Mouse (Mus musculus): ENCODE results near the gene Plekha6. TPM values are rescaled to one million over a fixed set of nuclear protein-coding genes. Genes with fewer than 3 reads are reported as not detected.

The Plekha6 gene
- total RNA-seq (2021): 13.5 and 18.4 TPM in 2 replicates
- long read RNA-seq, partial matches to known transcripts: 1 of 3 reads
- long read RNA-seq, other reads (novel, unspliced or antisense): 2 of 3 reads

DNA sequence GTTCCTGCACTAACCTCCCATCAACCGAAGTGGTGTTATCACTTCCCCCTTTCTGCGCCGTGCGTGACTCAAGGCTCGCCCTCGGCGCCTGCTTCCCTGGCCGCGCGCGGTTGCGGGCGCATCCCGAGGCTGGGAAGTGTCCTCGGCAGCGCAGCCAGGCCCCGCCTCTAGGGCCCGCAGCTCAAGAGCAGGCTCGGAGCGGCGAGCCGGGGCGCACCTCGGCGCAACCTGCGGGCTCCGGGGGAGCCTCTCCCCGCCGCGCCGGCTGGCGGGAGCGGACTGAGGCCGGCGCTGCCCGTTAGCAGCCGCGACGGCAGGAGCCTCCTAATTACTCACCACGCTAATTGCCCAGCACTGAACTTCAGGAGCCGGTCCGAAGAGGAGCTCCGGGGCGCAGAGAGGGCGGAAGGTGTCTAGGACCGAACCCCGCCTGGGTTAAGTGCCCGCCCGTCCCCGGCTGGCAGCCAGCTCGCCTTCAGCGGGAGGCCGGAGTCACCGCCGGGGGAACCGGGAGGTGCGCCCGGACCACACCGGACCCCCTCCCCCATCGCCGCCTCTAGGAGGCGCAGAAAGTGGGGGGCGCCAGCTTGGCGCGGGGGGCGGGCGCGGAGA lies at the start of gene Plekha6:
Gene Plekha6, plus strand, starts transcription at position 391 of the 612 bp plus-strand sequence.
- DNase-seq: peak; percentile 52

DNA sequence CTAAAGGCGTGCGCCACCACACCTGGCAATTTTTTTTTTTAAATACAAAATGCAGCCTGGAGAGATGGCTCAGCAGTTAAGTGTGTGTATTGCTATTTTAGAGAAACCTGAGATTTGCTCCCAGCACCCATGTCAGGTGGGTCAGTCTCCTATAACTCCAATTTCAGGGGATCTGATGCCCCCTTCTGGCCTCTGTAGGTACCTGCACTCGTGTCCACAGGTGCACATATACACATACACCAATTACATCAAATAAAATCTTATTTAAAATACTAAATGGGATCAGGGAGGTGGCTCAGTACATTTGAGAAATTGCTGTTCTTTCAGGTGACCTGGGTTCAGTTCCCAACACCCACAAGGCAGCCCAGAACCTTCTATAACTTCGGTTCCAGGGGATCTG lies 47.9 kb upstream of the Plekha6 start:
- no peak for DNase-seq

- DNase-seq: no peak
These were observed 45.9 kb upstream of the Plekha6 start for GRCm38 (mm10) chr1:133118127-133118526.

DNA sequence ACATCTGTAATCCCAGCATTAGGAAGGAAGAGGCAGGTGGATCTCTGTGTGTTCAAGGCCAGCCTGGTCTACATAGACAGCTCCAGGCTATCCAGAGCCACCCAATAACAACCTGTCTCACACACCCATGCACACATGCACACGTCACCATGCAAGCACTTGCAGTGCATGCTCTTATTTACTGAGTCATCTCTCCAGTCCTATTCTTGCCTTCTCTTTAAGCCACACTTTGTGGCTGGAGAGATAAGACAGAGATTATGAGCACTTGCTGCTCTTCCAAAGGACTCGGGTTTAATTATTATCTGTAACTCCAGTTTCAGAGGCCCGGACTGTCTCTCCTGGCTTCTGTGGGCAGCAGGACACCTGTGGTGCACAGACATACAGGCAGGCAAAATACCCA lies 45.2 kb upstream of the Plekha6 start:
- DNase-seq: no peak

GRCm38 (mm10) chr1:133119931-133120712 lies 43.9 kb upstream of the Plekha6 start:
- no peak for DNase-seq

- no peak for DNase-seq
These were observed 42.8 kb upstream of the Plekha6 start for GRCm38 (mm10) chr1:133121246-133121645.

DNA sequence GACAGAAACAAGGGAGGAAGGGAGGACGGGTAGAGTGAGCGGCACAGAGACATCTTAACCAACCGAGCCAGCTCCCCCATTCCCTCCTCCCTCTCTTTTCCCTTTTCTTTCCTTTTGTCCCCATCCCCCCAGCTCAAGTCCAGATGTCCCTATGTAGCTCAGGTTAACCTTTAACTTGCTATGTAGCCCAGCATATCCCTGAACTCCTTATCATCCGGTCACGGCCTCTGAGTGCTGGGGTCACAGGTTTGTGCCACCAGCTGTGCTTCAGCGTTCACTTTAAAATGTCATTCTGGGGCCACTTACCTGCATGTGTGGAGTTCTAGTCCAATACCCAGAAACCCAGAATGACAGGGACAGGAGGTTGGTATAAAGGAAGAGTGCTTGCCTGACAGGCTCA lies 39.9 kb upstream of the Plekha6 start:
- DNase-seq: no peak

- DNase-seq: no peak
These were observed 38.2 kb upstream of the Plekha6 start for GRCm38 (mm10) chr1:133125640-133126364.

GRCm38 (mm10) chr1:133126365-133126740 lies 37.7 kb upstream of the Plekha6 start:
- no peak for DNase-seq

GRCm38 (mm10) chr1:133127328-133127727 lies 36.7 kb upstream of the Plekha6 start:
- DNase-seq: no peak

DNA sequence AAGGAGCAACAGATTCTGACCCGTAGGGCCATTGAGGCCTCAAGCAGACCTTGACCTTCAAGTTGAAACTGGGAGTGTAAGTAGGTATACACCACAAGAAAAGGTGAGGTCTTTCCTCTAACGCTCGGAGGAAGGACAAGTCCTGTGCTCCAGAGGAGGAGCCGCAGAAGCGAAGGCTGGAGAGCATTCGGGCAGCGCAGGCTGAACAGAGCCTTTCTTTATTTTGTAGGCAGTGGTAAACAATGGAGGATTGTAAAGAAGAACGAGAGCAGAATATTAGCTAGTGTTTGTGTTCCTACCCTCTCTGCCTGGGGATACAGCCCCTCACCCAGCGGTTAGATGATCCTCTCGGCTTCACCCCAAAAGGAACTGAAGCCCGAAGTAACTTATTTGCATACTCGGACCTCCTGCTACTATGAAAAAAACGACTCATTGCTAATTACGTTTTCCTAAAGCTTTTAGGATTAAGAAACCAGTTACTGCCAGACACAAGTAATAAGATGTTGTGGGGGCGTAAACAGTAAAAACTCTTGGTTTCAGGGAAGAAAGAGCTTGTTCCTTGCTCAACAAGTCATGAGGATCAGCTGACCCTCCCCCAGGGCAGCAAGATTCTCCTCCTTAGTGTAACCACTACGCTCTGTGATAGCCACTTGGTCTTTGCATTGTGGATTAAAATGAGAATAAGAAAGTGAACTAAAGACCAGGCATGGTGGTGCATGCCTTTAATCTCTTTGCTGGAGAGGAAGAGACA lies 34.4 kb upstream of the Plekha6 start:
- no peak for DNase-seq

DNA sequence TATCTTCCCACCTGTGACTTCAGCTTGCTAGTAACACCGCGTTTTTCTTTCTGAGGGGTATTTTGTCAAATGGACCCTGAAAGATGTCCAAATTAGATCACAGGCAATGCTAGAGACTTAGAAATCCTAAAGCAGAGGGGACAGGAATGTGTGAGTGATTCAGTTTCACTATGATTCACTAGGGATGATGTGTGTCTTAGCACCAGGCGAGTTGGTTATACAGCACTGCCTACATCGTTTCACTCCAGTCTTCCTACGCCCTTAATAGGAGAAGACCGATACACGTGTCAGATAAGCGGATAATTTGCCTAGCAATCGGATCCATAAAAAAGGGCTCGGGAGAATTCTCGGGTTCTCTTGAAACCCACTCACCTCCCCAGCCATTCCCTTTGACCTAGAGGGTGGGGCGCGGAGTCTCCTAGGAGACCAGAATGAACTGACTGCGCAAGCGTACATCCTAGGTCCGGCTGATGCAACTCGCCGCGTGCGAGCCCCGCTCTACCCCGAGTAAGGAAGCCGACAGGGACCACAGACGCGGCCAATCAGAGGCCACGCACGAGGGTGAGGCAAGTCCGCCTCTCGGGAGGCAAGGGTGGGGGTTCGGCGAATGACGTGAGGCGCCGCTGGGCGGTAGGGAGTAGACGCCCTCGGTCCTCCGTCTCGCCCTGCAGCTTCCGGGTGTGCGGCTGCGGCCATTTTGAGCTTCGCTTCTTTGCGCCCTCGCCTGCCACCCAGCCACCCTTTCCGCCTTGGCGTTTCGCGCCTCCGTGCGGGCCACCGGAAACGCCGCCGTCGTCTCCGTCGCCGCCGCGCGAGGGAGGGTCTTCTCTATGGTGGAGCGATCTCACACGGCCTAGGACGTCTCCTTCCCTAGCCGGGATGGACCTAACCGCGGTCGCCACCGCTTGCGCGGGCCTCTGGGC lies 33.1 kb upstream of the Plekha6 start, which contains the start of gene Ppp1r15b:
Gene Ppp1r15b, plus strand, starts transcription at position 506 of the 923 bp plus-strand sequence.
- DNase-seq: peak; percentile 98

DNA sequence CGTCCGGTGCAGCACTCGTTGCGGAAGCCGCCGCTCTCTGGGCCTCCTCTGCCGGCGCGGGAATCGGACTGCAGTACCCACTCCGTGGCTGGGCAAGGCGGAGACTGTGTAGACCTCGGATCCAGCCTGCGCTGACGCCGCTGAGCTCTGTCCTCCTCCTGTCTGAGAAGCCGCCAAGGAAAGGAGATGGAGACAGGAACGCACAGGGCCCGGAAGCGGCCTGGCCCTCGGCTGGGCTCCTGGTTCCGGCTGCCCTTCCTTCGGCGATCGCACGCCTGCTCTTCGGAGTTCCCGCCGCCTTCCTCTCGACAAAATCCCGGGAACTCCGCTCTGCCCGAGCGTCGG lies 32.5 kb upstream of the Plekha6 start:
- DNase-seq: no peak

GRCm38 (mm10) chr1:133131936-133132335 lies 32.1 kb upstream of the Plekha6 start:
- no peak for DNase-seq

GRCm38 (mm10) chr1:133132388-133133326 lies 31.4 kb upstream of the Plekha6 start:
- no peak for DNase-seq

- DNase-seq: no peak
These were observed 30.6 kb upstream of the Plekha6 start for GRCm38 (mm10) chr1:133133425-133133824.

DNA sequence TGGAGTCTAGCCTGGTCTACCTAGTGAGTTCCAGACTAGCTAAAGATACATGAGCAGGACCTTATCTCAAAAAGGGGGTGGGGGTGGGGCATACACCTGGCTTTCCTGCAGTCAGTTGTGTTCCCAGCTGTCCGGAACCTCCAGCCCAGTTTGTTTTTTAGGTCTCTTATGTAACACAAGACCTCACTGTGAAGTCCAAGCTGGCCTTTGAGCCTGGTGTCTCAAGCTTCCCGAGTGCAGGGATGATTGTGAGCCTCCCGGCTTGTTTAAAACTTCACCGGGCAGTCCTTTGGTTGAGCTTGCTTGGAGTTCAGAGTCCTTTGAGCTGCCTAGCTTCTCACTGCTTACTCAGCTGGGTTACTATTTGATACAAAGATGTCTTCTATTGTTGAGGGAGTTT lies 29.9 kb upstream of the Plekha6 start:
- DNase-seq: no peak

DNA sequence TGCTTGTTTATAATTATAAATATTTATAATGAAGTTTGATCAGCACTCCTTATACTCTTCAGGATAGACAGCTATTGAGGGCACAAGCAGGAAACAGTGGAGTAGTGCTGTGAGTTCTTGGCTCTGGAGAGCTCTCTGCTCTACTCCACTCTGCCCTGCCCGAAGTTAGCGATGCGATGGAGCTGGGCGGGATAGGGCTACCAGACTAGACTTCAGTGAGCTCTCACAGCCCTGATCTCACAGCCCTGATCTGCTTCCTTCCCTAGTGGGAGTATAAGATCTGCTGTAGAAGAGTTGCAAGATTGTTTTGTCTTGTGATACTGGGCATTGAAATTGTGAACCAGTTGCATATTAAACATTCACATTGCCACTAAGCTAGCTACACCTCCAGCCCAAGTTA lies 29.1 kb upstream of the Plekha6 start:
- no peak for DNase-seq

DNA sequence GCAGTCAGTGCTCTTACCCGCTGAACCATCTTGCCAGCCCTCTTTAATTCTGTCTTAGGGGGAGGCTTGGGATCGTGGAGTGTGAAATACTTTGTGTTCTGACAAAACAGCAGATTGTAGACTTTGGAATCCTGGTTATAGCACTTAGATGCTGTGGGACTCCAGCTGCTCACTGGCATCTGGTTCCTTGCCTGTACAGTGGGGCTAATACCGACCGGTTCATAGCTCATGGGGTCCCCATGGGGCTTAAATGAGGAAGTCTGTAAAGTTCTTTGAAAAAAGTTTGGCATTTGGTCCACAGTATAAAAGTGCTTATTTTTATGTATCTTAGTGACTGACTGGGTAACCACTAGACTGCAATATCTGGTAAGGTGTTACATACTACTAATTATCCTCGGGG lies 28.2 kb upstream of the Plekha6 start:
- DNase-seq: no peak

DNA sequence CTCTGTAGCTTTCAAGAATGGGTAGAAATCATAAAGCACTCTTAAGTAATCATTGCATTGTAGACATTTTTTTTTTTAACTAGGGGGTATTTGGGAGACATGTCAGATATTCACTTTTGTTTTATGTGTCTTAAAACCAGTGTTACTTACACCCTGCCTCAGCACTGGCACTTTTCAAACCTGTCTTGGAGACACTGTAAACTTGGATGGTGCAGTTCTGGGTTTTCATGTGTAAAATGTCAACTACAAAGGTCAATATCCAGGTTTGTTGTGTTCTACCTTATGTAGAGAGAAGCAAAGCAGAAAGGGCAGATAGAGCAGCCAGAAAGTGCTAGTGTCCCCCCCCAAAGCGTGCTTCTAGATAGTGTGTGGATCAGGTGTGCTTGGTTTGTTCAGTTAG lies 25.6 kb upstream of the Plekha6 start:
- no peak for DNase-seq
